9 mouse cellular contexts compared by ENCODE assay signal in genomic region chr16:76768607-76769006, GRCm38 (mm10).
DNase-seq lines count a peak whose midpoint lies in the region; ATAC-seq and TF ChIP-seq lines count a peak whose summit lies in the region.
"Had no signal": no experiment of that assay in that cellular context is flagged by ENCODE, and none has a peak within 500 bp of the region (broad histone marks: within the 10 kb centered on the region; RNA-seq: fewer than 3 reads in every experiment).

No protein-coding gene starts in this region.

- no peak overlapping the region for H3K9ac ChIP-seq in ES-Bruce4 (ENCODE audit: low read depth, poor library complexity, severe bottlenecking)
- H3K9ac ChIP-seq in lung, embryonic 16.5 days (ENCODE audit: low read length) = no peak overlapping the region
- no peak overlapping the region for H3K9ac ChIP-seq in stomach, postnatal 0 days (ENCODE audit: low read length)
- no peak overlapping the region for H3K9ac ChIP-seq in hindbrain, embryonic 13.5 days
- H3K9ac ChIP-seq: neural tube, embryonic 13.5 days had no signal

- H3K4me3 ChIP-seq in ES-Bruce4 (ENCODE audit: low read depth, low read length) = no peak overlapping the region
- no peak overlapping the region for H3K4me3 ChIP-seq in lung, embryonic 16.5 days (ENCODE audit: low read length)
- H3K4me3 ChIP-seq in stomach, postnatal 0 days (ENCODE audit: low read depth, low read length) = no peak overlapping the region
- H3K4me3 ChIP-seq in hindbrain, embryonic 13.5 days = no peak overlapping the region
- H3K4me3 ChIP-seq: neural tube, embryonic 13.5 days had no signal

- no peak overlapping the region for H3K4me2 ChIP-seq in lung, embryonic 16.5 days (ENCODE audit: low read depth, low read length)
- H3K4me2 ChIP-seq in stomach, postnatal 0 days (replicated peaks; ENCODE audit: low read depth) = no peak overlapping the region
- H3K4me2 ChIP-seq in hindbrain, embryonic 13.5 days = no peak overlapping the region
- H3K4me2 ChIP-seq: neural tube, embryonic 13.5 days had no signal

- ATAC-seq in inflammation-experienced regulatory T-cells, adult 6 months = peak; percentile 72
- ATAC-seq in lung, embryonic 16.5 days (ENCODE audit: low read depth) = peak; percentile 47; the same call in 1 of the 2 replicates
- no peak for ATAC-seq in stomach, postnatal 0 days (ENCODE audit: low FRiP score, low TSS enrichment)
- ATAC-seq in hindbrain, embryonic 13.5 days (ENCODE audit: low FRiP score) = no peak

- H3K4me1 ChIP-seq in ES-Bruce4 (ENCODE audit: control insufficient read depth, insufficient read depth, low read length) = no peaks in the 10 kb centered on the region
- H3K4me1 ChIP-seq in lung, embryonic 16.5 days (replicated peaks; ENCODE audit: control insufficient read depth, insufficient read depth, low read length) = peaks cover 7% of the 10 kb centered on the region; the same call in 1 of the 2 replicates
- H3K4me1 ChIP-seq in stomach, postnatal 0 days (replicated peaks; ENCODE audit: control insufficient read depth, insufficient read depth) = no peaks in the 10 kb centered on the region
- no peaks in the 10 kb centered on the region for H3K4me1 ChIP-seq in hindbrain, embryonic 13.5 days (replicated peaks)
- H3K4me1 ChIP-seq: neural tube, embryonic 13.5 days had no signal

- TF ChIP-seq POLR2A in ES-Bruce4 (IDR thresholded peaks at IDR 0.05; ENCODE audit: insufficient read depth, low read length) = no peak

- TF ChIP-seq CTCF in ES-Bruce4 (IDR thresholded peaks at IDR 0.05; ENCODE audit: low read depth, low read length) = peak; percentile 49
- TF ChIP-seq CTCF in stomach, postnatal 0 days (IDR thresholded peaks at IDR 0.05; ENCODE audit: low read depth) = peak; percentile 75

- no peak overlapping the region for H3K27ac ChIP-seq in ES-Bruce4 (ENCODE audit: insufficient read depth, low read length)
- H3K27ac ChIP-seq in lung, embryonic 16.5 days (ENCODE audit: low read length) = no peak overlapping the region
- H3K27ac ChIP-seq in stomach, postnatal 0 days (replicated peaks) = no peak overlapping the region
- H3K27ac ChIP-seq in hindbrain, embryonic 13.5 days = no peak overlapping the region
- H3K27ac ChIP-seq: neural tube, embryonic 13.5 days had no signal

- DNase-seq in kidney, adult 18-20 months = peak; percentile 63
- no peak for DNase-seq in kidney, adult 11 months
- DNase-seq in brain, adult 2 months (ENCODE audit: low read depth, low spot score) = peak; percentile 39
- peak; percentile 59 for DNase-seq in stomach, postnatal 0 days (ENCODE audit: low spot score)

- TF ChIP-seq EP300 in ES-Bruce4 (IDR thresholded peaks at IDR 0.05; ENCODE audit: insufficient read depth, low read depth, low read length) = no peak
- no peak for TF ChIP-seq EP300 in stomach, postnatal 0 days (optimal IDR thresholded peaks at IDR 0.05)

- no peaks in the 10 kb centered on the region for H3K36me3 ChIP-seq in ES-Bruce4 (ENCODE audit: control insufficient read depth, insufficient read depth, low read length, poor library complexity, severe bottlenecking)
- no peaks in the 10 kb centered on the region for H3K36me3 ChIP-seq in lung, embryonic 16.5 days (ENCODE audit: control insufficient read depth, insufficient read depth, low read length)
- H3K36me3 ChIP-seq in stomach, postnatal 0 days (ENCODE audit: control insufficient read depth, insufficient read depth, low read length) = no peaks in the 10 kb centered on the region
- H3K36me3 ChIP-seq in hindbrain, embryonic 13.5 days = no peaks in the 10 kb centered on the region
- H3K36me3 ChIP-seq: neural tube, embryonic 13.5 days had no signal

- no peaks in the 10 kb centered on the region for H3K9me3 ChIP-seq in ES-Bruce4 (replicated peaks; ENCODE audit: control insufficient read depth, insufficient read depth, low read length, poor library complexity, severe bottlenecking)
- H3K9me3 ChIP-seq in lung, embryonic 16.5 days (ENCODE audit: control insufficient read depth, low read length) = no peaks in the 10 kb centered on the region
- H3K9me3 ChIP-seq in stomach, postnatal 0 days (ENCODE audit: control insufficient read depth, low read length) = no peaks in the 10 kb centered on the region
- no peaks in the 10 kb centered on the region for H3K9me3 ChIP-seq in hindbrain, embryonic 13.5 days
- H3K9me3 ChIP-seq: neural tube, embryonic 13.5 days had no signal

- WGBS in lung, embryonic 16.5 days = 74% methylated on average over 9 of the region's 9 CpGs
- 81% methylated on average over 9 of the region's 9 CpGs for WGBS in stomach, postnatal 0 days
- WGBS in hindbrain, embryonic 13.5 days = 85% methylated on average over 9 of the region's 9 CpGs

- H3K27me3 ChIP-seq in ES-Bruce4 (ENCODE audit: control insufficient read depth, insufficient read depth, low read length, poor library complexity, severe bottlenecking) = no peaks in the 10 kb centered on the region
- H3K27me3 ChIP-seq in lung, embryonic 16.5 days (ENCODE audit: control insufficient read depth, insufficient read depth, low read depth, low read length) = no peaks in the 10 kb centered on the region
- H3K27me3 ChIP-seq in stomach, postnatal 0 days (ENCODE audit: control insufficient read depth, insufficient read depth, low read length) = no peaks in the 10 kb centered on the region
- no peaks in the 10 kb centered on the region for H3K27me3 ChIP-seq in hindbrain, embryonic 13.5 days
- H3K27me3 ChIP-seq: neural tube, embryonic 13.5 days had no signal

Comparison
In these comparisons a context has a peak if more than half of its experiments do, and no peak if none do; other contexts are left out.
1. ATAC-seq: peak in inflammation-experienced regulatory T-cells, adult 6 months (single experiment) and lung, embryonic 16.5 days (single experiment); none in stomach, postnatal 0 days (single experiment) and hindbrain, embryonic 13.5 days (single experiment).